Mouse (Mus musculus): ENCODE results near the gene Slc25a30.
"Not testable (repeated sequence)": the region's sequence is repeated elsewhere in the genome, so short reads cannot be mapped to it uniquely, and the experiment has no call there.

Gene Slc25a30

GRCm38 (mm10) chr14:75786868-75787793 lies at the start of gene Slc25a30:
Slc25a30 (minus strand) TSS chr14:75787037.
- peak; percentile 83 for DNase-seq (ENCODE audit: extremely low read depth, low read depth)

- DNase-seq (ENCODE audit: extremely low read depth, low read depth): no peak
Observed at GRCm38 (mm10) chr14:75836579-75836978, 49.7 kb upstream of the Slc25a30 start.

- DNase-seq (ENCODE audit: extremely low read depth, low read depth): peak; percentile 66
Observed at GRCm38 (mm10) chr14:75834739-75835381, 48.0 kb upstream of the Slc25a30 start.

GRCm38 (mm10) chr14:75834251-75834738 lies 47.5 kb upstream of the Slc25a30 start:
- peak; percentile 95 for DNase-seq (ENCODE audit: extremely low read depth, low read depth)

GRCm38 (mm10) chr14:75833546-75834250 lies 46.9 kb upstream of the Slc25a30 start:
- DNase-seq (ENCODE audit: extremely low read depth, low read depth): no peak

- no peak for DNase-seq (ENCODE audit: extremely low read depth, low read depth)
Observed at GRCm38 (mm10) chr14:75832982-75833381, 46.1 kb upstream of the Slc25a30 start.

GRCm38 (mm10) chr14:75832031-75832430 lies 45.2 kb upstream of the Slc25a30 start:
- peak; percentile 68 for DNase-seq (ENCODE audit: extremely low read depth, low read depth)

GRCm38 (mm10) chr14:75829817-75830216 lies 43.0 kb upstream of the Slc25a30 start:
- not testable (repeated sequence) for DNase-seq (ENCODE audit: extremely low read depth, low read depth)

- DNase-seq (ENCODE audit: extremely low read depth, low read depth): peak; percentile 53
Observed at GRCm38 (mm10) chr14:75828866-75829806, 42.3 kb upstream of the Slc25a30 start.

GRCm38 (mm10) chr14:75828221-75828620 lies 41.4 kb upstream of the Slc25a30 start:
- DNase-seq (ENCODE audit: extremely low read depth, low read depth): no peak

GRCm38 (mm10) chr14:75826851-75827410 lies 40.1 kb upstream of the Slc25a30 start:
- no peak for DNase-seq (ENCODE audit: extremely low read depth, low read depth)

GRCm38 (mm10) chr14:75820007-75820406 lies 33.2 kb upstream of the Slc25a30 start:
- DNase-seq (ENCODE audit: extremely low read depth, low read depth): no peak

- DNase-seq (ENCODE audit: extremely low read depth, low read depth): no peak
Observed at GRCm38 (mm10) chr14:75819341-75819740, 32.5 kb upstream of the Slc25a30 start.

- no peak for DNase-seq (ENCODE audit: extremely low read depth, low read depth)
Observed at GRCm38 (mm10) chr14:75818528-75818927, 31.7 kb upstream of the Slc25a30 start.

GRCm38 (mm10) chr14:75809931-75810330 lies 23.1 kb upstream of the Slc25a30 start:
- DNase-seq (ENCODE audit: extremely low read depth, low read depth): no peak

- DNase-seq (ENCODE audit: extremely low read depth, low read depth): no peak
Observed at GRCm38 (mm10) chr14:75807800-75808199, 21.0 kb upstream of the Slc25a30 start.

GRCm38 (mm10) chr14:75797769-75798386 lies 11.0 kb upstream of the Slc25a30 start:
- DNase-seq (ENCODE audit: extremely low read depth, low read depth): no peak

- DNase-seq (ENCODE audit: extremely low read depth, low read depth): no peak
Observed at GRCm38 (mm10) chr14:75795918-75796317, 9.1 kb upstream of the Slc25a30 start.

GRCm38 (mm10) chr14:75794726-75795125 lies 7.9 kb upstream of the Slc25a30 start:
- no peak for DNase-seq (ENCODE audit: extremely low read depth, low read depth)

GRCm38 (mm10) chr14:75794324-75794723 lies 7.5 kb upstream of the Slc25a30 start:
- no peak for DNase-seq (ENCODE audit: extremely low read depth, low read depth)
